Mouse (Mus musculus) heart, embryonic 14.5 days (tissue): ENCODE measurements around the gene Rfx4. TPM values are rescaled to one million over a fixed set of nuclear protein-coding genes. Genes with fewer than 3 reads are reported as not detected.

Source experiments
- ATAC-seq: fragments of 200-750 bp; cut with Nextera tagmentation; 2 replicates; pipeline ENCODE4 v1.8.0; 2017; ENCODE audit warnings: low read depth, moderate TSS enrichment; ENCODE audit not compliant: insufficient number of reproducible peaks, insufficient read depth, low FRiP score
- H3K27ac ChIP-seq, 2 experiments: fragments of 200-500 bp in 1 of 2; fragments of 300-500 bp in 1 of 2; sonication (generic) in 1 of 2; replicated peaks in 1 of 2; 2 replicates each; pipeline ENCODE4 v1.5.1; 2012 to 2014; ENCODE audit warnings: low read depth in 2 of 2, low read length in 2 of 2, control low read depth in 1 of 2, mild to moderate bottlenecking in 1 of 2, mixed read lengths in 1 of 2; ENCODE audit not compliant: control insufficient read depth in 1 of 2, insufficient read depth in 1 of 2
- H3K27me3 ChIP-seq: fragments of 300-500 bp; sonication (generic); 2 replicates; pipeline ENCODE4 v1.6.1; 2014; ENCODE audit warnings: mild to moderate bottlenecking, low read length, control low read depth; ENCODE audit not compliant: control insufficient read depth, insufficient read depth
- H3K36me3 ChIP-seq: fragments of 300-500 bp; sonication (generic); 2 replicates; pipeline ENCODE4 v1.6.1; 2014; ENCODE audit warnings: mild to moderate bottlenecking, control low read depth, low read length, mixed read lengths; ENCODE audit not compliant: control insufficient read depth, insufficient read depth
- H3K4me1 ChIP-seq, 2 experiments: fragments of 200-500 bp in 1 of 2; fragments of 300-500 bp in 1 of 2; sonication (generic) in 1 of 2; 2 replicates each; pipeline ENCODE4 v1.6.1; 2012 to 2014; ENCODE audit warnings: low read length in 2 of 2, control low read depth in 1 of 2, mixed read lengths in 1 of 2; ENCODE audit not compliant: control insufficient read depth in 2 of 2, insufficient read depth in 2 of 2
- H3K4me2 ChIP-seq: fragments of 300-500 bp; sonication (generic); 2 replicates; pipeline ENCODE4 v1.6.1; 2014; ENCODE audit warnings: mild to moderate bottlenecking, low read length
- H3K4me3 ChIP-seq, 2 experiments: fragments of 200-500 bp in 1 of 2; fragments of 300-500 bp in 1 of 2; sonication (generic) in 1 of 2; 2 replicates each; pipeline ENCODE4 v1.5.1; 2012 to 2014; ENCODE audit warnings: low read length in 2 of 2, mild to moderate bottlenecking in 2 of 2, control low read depth in 1 of 2, low read depth in 1 of 2, moderate library complexity in 1 of 2; ENCODE audit not compliant: control insufficient read depth in 1 of 2, insufficient read depth in 1 of 2
- H3K9ac ChIP-seq: fragments of 300-500 bp; sonication (generic); 2 replicates; pipeline ENCODE4 v1.6.1; 2014; ENCODE audit warnings: mild to moderate bottlenecking, low read length
- H3K9me3 ChIP-seq: fragments of 300-500 bp; sonication (generic); 2 replicates; pipeline ENCODE4 v1.6.1; 2016; ENCODE audit warnings: low read length, control low read depth; ENCODE audit not compliant: control insufficient read depth
- WGBS: fragments of 180-500 bp; shearing (Covaris S2); extraction: QIAGEN DNeasy Blood & Tissue Kit; methylation state at CpG from one replicate; pipeline ENCODE4 v1.1.7; 2014; 5-methylcytosine and 5-hydroxymethylcytosine counted together
- polyA plus RNA-seq: library from polyadenylated mRNA; unstranded; fragments of >200 nt; fragmentation: Nextera tagmentation; extraction: Ambion mirVana; gene quantifications from 2 replicates; pipeline ENCODE4 v1.2.1, GENCODE M21; 2014

The Rfx4 gene
- polyA plus RNA-seq, 1 experiment from 2014 or later, result not detected

DNA sequence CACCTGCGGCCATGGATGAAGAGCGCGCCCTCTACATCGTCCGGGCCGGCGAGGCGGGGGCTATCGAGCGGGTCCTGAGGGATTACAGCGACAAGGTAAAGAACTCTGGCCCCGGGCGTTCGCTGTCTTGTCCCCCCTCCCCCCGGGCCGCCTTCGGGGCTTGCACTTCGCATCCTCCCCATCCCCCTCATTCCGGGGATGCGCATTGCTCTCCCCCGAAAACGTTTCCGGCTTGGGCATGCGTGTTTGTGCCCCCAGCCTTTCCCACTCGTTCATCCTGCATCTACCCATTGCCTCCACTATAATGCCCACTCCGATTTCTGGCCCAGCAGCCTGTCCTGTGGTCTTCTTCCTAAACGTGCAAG is 161.9 kb downstream of the Rfx4 start:
- H3K4me2 ChIP-seq, result peak overlapping the region; percentile 92
- peak overlapping the region; percentile 96 for H3K9ac ChIP-seq
- peak overlapping the region; percentile 97 to 100 for H3K27ac ChIP-seq
- H3K9me3 ChIP-seq, result no peaks in the 10 kb centered on the region
- 0% methylated on average over 27 of the region's 27 CpGs for WGBS
- no peaks in the 10 kb centered on the region for H3K36me3 ChIP-seq
- H3K4me1 ChIP-seq, result peaks cover 0 to 10% of the 10 kb centered on the region in 2 experiments; a peak in 1 of 4 replicates
- ATAC-seq, result 0 out of 2 replicates have a peak, but pooled peaks have one; percentile 5
- H3K27me3 ChIP-seq, result no peaks in the 10 kb centered on the region
- H3K4me3 ChIP-seq, result peak overlapping the region; percentile 90 to 92

DNA sequence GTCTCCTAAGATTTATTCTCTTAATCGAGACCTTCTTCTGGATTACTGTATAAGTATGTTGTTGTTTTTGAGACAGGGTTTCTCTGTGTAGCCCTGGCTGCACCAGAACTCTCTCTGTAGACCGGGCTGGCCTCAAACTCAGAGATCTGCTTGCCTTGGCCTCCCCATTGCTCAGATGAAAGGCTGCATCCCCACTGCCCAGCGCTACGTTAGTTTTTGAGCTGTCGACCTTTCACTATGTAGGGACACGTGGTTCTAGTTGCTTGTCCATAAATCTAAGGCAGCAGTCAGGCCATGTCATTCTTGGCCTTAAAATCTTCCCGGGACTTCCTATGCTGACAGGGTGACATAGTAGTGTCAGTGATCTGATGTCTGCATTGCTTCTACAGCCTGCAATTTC is 170.5 kb downstream of the Rfx4 start:
- no peak overlapping the region for H3K4me2 ChIP-seq
- H3K4me3 ChIP-seq, result no peak overlapping the region
- peaks cover 40% of the 10 kb centered on the region for H3K36me3 ChIP-seq
- no peak overlapping the region for H3K27ac ChIP-seq
- WGBS, result 86% methylated on average over 7 of the region's 7 CpGs
- no peaks in the 10 kb centered on the region for H3K9me3 ChIP-seq
- ATAC-seq, result no peak
- no peaks in the 10 kb centered on the region for H3K27me3 ChIP-seq
- H3K9ac ChIP-seq, result no peak overlapping the region
- peaks cover 2 to 5% of the 10 kb centered on the region in 2 experiments; a peak in 2 of 4 replicates for H3K4me1 ChIP-seq

DNA sequence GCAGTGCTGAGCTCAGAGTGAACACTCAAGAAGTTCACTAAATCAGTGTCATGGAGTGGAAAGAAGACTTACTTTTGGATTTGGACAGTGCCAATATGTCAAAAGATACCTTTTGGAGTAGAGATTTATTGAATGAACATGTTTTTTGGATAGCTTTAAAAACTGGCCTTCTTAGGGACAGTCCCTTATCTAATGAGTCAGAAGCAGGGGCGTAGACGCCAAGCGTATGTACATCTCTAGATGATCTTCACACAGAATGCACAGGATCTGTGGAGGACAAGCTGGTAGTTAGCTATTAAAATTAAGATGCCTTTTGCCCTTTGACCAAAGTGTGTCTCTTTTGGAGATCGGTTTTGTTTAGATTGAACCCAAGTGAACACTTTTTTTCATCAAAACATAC is 171.0 kb downstream of the Rfx4 start:
- WGBS, result 88% methylated on average over 4 of the region's 4 CpGs
- no peak overlapping the region for H3K4me3 ChIP-seq
- no peak overlapping the region for H3K9ac ChIP-seq
- H3K4me2 ChIP-seq, result no peak overlapping the region
- H3K27ac ChIP-seq, result no peak overlapping the region
- peaks cover 40% of the 10 kb centered on the region for H3K36me3 ChIP-seq
- no peaks in the 10 kb centered on the region for H3K27me3 ChIP-seq
- no peaks in the 10 kb centered on the region for H3K9me3 ChIP-seq
- no peak for ATAC-seq
- H3K4me1 ChIP-seq, result peaks cover 2 to 5% of the 10 kb centered on the region in 2 experiments; a peak in 2 of 4 replicates

DNA sequence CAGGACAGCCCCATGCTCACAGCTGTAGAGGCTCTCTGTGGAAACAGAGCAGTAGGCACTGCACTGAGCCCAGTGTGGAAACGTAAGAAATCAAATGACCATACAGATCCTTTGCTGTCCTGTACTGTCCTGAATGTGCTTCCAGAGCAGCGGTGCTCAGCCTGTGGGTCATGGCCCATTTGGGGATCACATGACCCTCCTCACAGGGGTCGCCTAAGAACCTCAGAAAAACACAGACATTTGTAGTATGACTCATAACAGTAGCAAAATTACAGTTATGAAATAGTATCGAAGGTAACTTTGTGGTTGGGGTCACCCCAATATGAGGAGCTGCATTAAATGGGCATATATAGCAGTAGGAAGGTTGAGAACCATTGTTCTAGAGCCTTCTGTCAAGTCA is 172.6 kb downstream of the Rfx4 start:
- no peak overlapping the region for H3K4me3 ChIP-seq
- H3K27ac ChIP-seq, result no peak overlapping the region
- H3K9me3 ChIP-seq, result no peaks in the 10 kb centered on the region
- ATAC-seq, result no peak
- H3K4me2 ChIP-seq, result no peak overlapping the region
- H3K9ac ChIP-seq, result no peak overlapping the region
- no peaks in the 10 kb centered on the region for H3K27me3 ChIP-seq
- H3K36me3 ChIP-seq, result peaks cover 40% of the 10 kb centered on the region
- H3K4me1 ChIP-seq, result peaks cover 2 to 5% of the 10 kb centered on the region in 2 experiments; a peak in 2 of 4 replicates
- 86% methylated on average over 4 of the region's 4 CpGs for WGBS

DNA sequence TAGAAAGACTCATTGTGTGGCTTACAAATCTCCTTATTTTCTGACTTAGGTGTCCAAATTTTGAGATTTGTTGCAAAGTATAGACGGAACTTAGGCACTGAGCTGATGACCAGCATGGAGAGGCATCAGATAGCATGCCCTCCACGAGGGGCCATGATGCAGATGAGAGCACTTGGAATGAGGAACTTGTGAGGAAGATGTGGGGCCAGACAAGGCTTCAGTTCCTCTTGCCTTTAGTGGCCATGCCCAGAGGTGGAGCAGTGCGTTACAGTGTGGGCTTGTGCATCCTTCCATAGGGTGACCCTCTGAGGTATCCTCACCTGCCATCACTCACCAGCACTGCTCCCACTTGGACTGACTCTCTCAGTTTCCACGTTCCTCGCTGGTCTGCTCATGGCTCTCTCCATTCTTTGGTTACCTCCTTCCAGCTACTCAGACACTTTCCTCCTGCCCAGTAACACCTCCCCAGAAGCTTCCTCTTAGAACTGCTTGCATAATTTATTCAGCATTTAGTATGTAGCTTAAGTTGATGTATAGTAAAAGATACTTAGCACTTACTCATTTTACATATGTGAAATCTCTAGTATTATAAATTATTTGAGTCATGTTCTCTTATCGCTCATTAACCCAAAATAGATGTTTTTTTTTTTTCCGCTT is 179.8 kb downstream of the Rfx4 start:
- H3K4me3 ChIP-seq, result no peak overlapping the region
- no peak for ATAC-seq
- H3K27me3 ChIP-seq, result no peaks in the 10 kb centered on the region
- no peak overlapping the region for H3K4me2 ChIP-seq
- H3K4me1 ChIP-seq, result peaks cover 13 to 32% of the 10 kb centered on the region in 2 experiments
- H3K9ac ChIP-seq, result no peak overlapping the region
- peaks cover 5% of the 10 kb centered on the region; the same call in 1 of the 2 replicates for H3K36me3 ChIP-seq
- H3K27ac ChIP-seq, result no peak overlapping the region
- WGBS, result 76% methylated on average over 7 of the region's 7 CpGs
- no peaks in the 10 kb centered on the region for H3K9me3 ChIP-seq

DNA sequence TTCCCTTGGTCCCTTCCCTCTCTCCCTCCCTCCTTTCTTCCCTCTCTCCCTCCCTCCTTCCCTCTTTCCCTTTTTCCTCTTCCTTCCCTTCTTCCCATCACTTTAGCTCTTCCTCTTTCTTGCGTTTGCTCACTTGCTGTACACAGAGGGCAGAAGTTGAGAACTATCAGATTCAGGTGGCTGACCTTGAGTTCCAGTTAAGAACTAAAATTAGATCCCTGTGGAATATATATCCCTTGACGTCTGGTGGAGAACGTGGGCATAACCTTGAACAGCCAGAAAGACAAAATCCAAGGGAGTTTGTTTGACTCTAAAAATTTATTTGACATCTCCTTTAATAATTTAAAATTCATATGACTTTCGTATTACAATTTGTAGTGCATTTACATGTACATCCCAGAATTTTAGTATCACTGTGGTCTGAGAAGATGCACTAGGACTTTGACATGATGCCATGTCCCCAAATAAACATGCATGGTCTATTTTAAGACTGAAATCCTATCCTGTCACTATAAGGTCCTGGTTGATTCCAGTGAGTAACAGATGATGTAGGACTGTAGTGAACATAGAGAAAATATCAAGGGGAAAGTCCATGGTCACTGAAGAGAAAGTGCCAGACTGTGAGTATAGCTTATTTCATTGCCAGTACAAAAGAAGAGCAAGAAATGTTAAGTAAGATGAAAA is 181.1 kb downstream of the Rfx4 start:
- peaks cover 5% of the 10 kb centered on the region; the same call in 1 of the 2 replicates for H3K36me3 ChIP-seq
- H3K9me3 ChIP-seq, result no peaks in the 10 kb centered on the region
- H3K4me2 ChIP-seq, result peak overlapping the region; percentile 9; the same call in 1 of the 2 replicates
- peak overlapping the region; percentile 59 to 74; a peak in 3 of 4 replicates for H3K27ac ChIP-seq
- H3K9ac ChIP-seq, result no peak overlapping the region
- H3K27me3 ChIP-seq, result no peaks in the 10 kb centered on the region
- no peak overlapping the region for H3K4me3 ChIP-seq
- 36% methylated on average over 4 of the region's 4 CpGs for WGBS
- H3K4me1 ChIP-seq, result peaks cover 13 to 32% of the 10 kb centered on the region in 2 experiments
- ATAC-seq, result no peak

DNA sequence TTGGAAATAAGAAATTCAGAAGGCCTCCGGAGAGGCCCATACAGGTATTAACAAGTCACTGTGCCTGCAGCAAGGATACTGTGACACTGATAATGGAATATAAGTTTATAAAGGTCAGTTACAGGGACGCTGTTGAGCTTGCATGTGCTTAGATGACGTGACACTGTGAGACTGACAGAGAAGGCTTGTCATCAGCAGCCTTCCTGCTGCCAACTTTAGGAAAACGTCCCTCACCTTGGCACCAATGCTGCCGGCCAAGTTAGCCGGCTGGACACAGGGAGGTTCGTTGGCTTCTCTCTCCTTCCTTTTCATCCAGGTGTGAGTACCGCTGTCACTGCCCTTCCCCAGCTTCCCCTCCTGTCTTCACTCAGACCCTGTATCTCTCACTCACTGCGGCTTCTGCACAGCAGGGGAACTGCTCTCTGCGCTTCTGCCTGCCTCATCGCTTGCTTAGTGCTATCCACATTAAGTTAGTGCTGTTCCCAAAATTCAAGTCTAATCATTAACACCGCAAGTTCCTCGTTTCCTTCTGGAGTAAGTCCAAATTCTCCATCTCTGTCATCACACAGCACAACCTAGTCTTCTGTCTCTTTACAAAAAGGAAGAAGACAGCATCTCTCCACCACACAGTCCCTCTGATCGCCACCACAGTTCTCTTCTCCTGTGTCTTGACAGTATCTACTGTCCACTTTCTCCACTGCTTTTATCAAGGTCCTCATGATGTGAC is 182.4 kb downstream of the Rfx4 start:
- ATAC-seq, result no peak
- 42% methylated on average over 14 of the region's 14 CpGs for WGBS
- Histone ChIP-seq H3K4me2 (no peak overlapping the region), H3K4me3 (no peak overlapping the region), H3K36me3 (peaks cover 5% of the 10 kb centered on the region; the same call in 1 of the 2 replicates), H3K27me3 (no peaks in the 10 kb centered on the region), H3K9me3 (no peaks in the 10 kb centered on the region), H3K9ac (0 out of 2 replicates have a peak overlapping the region, but pooled peaks have one; percentile 3), H3K4me1 (peaks cover 13 to 32% of the 10 kb centered on the region in 2 experiments), H3K27ac (peak overlapping the region in 1 of 2 experiments; percentile 25; a peak in 1 of 4 replicates)
